Mouse (Mus musculus): ENCODE data around the gene Atg4d. TPM values are rescaled to one million over a fixed set of nuclear protein-coding genes. Genes with fewer than 3 reads are reported as not detected.
"Not testable (repeated sequence)": the region's sequence is repeated elsewhere in the genome, so short reads cannot be mapped to it uniquely, and the experiment has no call there.

The Atg4d gene
- polyA plus RNA-seq, 1 experiment, result 23.5 TPM

DNA sequence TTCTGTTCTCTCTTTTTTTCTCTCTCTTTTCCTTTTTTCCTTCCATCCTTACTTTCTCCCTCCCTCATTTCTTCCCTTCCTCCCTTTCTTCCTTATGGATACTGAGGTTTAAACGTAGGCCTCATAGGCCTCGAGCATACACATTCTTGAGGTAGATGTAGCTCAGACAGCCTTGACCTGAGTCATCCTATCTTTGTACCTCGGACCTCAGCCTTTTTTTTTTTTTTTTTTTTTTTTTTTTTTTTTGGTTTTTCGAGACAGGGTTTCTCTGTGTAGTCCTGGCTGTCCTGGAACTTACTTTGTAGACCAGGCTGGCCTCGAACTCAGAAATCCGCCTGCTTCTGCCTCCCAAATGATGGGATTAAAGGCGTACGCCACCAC lies 57.8 kb downstream of the Atg4d start:
- not testable (repeated sequence) for H3K27ac ChIP-seq (replicated peaks; ENCODE audit: low read depth, low read length); H3K4me3 ChIP-seq (ENCODE audit: insufficient read depth, low read depth, low read length)
- peaks cover 10% of the 10 kb centered on the region for H3K4me1 ChIP-seq (ENCODE audit: control insufficient read depth, insufficient read depth, insufficient read length, low read length)

DNA sequence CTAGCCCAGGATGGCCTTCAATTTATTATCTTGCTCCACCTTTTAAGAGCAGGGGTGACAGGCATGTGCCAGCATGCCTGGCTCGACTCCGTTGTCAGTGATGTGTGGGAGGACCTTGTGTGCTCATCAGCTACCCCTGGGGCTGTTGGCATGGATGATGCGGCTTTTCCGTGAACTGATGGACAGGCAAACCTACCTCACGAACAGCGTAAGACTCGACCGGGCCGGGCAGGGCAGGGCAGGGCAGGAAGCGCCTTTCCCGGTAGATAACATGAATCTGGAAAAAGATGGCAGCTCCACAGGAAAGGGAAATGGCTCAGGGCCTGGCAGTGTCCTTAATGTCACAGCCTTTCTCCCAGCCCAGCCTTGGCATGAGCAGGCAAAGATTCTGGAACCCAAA lies 59.2 kb downstream of the Atg4d start:
- Histone ChIP-seq H3K4me1 (ENCODE audit: control insufficient read depth, insufficient read depth, insufficient read length, low read length) (peaks cover 10% of the 10 kb centered on the region), H3K27ac (replicated peaks; ENCODE audit: low read depth, low read length) (peak overlapping the region; percentile 5; the same call in 1 of the 2 replicates), H3K4me3 (ENCODE audit: insufficient read depth, low read depth, low read length) (no peak overlapping the region)

Other genes with a start within 250 kb of the Atg4d start
- 2.3 and 3.1 TPM in 2 replicates for gene Icam1, start 249.3 kb upstream of the Atg4d start, polyA plus RNA-seq (2012; ENCODE audit: insufficient read depth, insufficient read length, missing spikeins)
- not detected in 2 replicates for gene Icam4, start 235.9 kb upstream of the Atg4d start, polyA plus RNA-seq (2012; ENCODE audit: insufficient read depth, insufficient read length, missing spikeins)
- not detected in 2 replicates for gene Icam5, start 233.2 kb upstream of the Atg4d start, polyA plus RNA-seq (2012; ENCODE audit: insufficient read depth, insufficient read length, missing spikeins)
- gene Zglp1, start 198.2 kb upstream of the Atg4d start, polyA plus RNA-seq (2012; ENCODE audit: insufficient read depth, insufficient read length, missing spikeins), result not detected in 2 replicates
- 0.79 TPM in 1 of 2 replicates, not detected in the other for gene Gm49373, start 192.2 kb upstream of the Atg4d start, polyA plus RNA-seq (2012; ENCODE audit: insufficient read depth, insufficient read length, missing spikeins)
- 52.7 and 55.1 TPM in 2 replicates for gene Fdx1l, start 191.7 kb upstream of the Atg4d start, polyA plus RNA-seq (2012; ENCODE audit: insufficient read depth, insufficient read length, missing spikeins)
- not detected in 2 replicates for gene Gm38431, start 173.3 kb upstream of the Atg4d start, polyA plus RNA-seq (2012; ENCODE audit: insufficient read depth, insufficient read length, missing spikeins)
- 15.5 and 16.4 TPM in 2 replicates for gene Raver1, start 173.3 kb upstream of the Atg4d start, polyA plus RNA-seq (2012; ENCODE audit: insufficient read depth, insufficient read length, missing spikeins)
- 3.8 and 4.1 TPM in 2 replicates for gene Tyk2, start 134.1 kb upstream of the Atg4d start, polyA plus RNA-seq (2012; ENCODE audit: insufficient read depth, insufficient read length, missing spikeins)
- gene Cdc37, start 115.3 kb upstream of the Atg4d start, polyA plus RNA-seq (2012; ENCODE audit: insufficient read depth, insufficient read length, missing spikeins), result 70.4 and 78.0 TPM in 2 replicates
- gene Pde4a, start 99.6 kb upstream of the Atg4d start, polyA plus RNA-seq (2012; ENCODE audit: insufficient read depth, insufficient read length, missing spikeins), result 16.2 and 29.4 TPM in 2 replicates
- 24.6 and 25.5 TPM in 2 replicates for gene Keap1, start 25.9 kb upstream of the Atg4d start, polyA plus RNA-seq (2012; ENCODE audit: insufficient read depth, insufficient read length, missing spikeins)
- gene S1pr5, start 16.9 kb upstream of the Atg4d start, polyA plus RNA-seq (2012; ENCODE audit: insufficient read depth, insufficient read length, missing spikeins), result 2.1 and 3.6 TPM in 2 replicates
- gene Kri1, start 22.7 kb downstream of the Atg4d start, polyA plus RNA-seq (2012; ENCODE audit: insufficient read depth, insufficient read length, missing spikeins), result 10.9 and 16.2 TPM in 2 replicates
- 11.1 and 13.5 TPM in 2 replicates for gene Cdkn2d, start 26.1 kb downstream of the Atg4d start, polyA plus RNA-seq (2012; ENCODE audit: insufficient read depth, insufficient read length, missing spikeins)
- not detected in 2 replicates for gene Ap1m2, start 47.0 kb downstream of the Atg4d start, polyA plus RNA-seq (2012; ENCODE audit: insufficient read depth, insufficient read length, missing spikeins)
- gene Slc44a2, start 55.4 kb downstream of the Atg4d start, polyA plus RNA-seq (2012; ENCODE audit: insufficient read depth, insufficient read length, missing spikeins), result 9.0 and 9.6 TPM in 2 replicates
- 11.7 and 13.8 TPM in 2 replicates for gene Ilf3, start 102.6 kb downstream of the Atg4d start, polyA plus RNA-seq (2012; ENCODE audit: insufficient read depth, insufficient read length, missing spikeins)
- gene Qtrt1, start 146.5 kb downstream of the Atg4d start, polyA plus RNA-seq (2012; ENCODE audit: insufficient read depth, insufficient read length, missing spikeins), result 8.0 and 11.1 TPM in 2 replicates
- 39.0 and 48.4 TPM in 2 replicates for gene Dnm2, start 159.6 kb downstream of the Atg4d start, polyA plus RNA-seq (2012; ENCODE audit: insufficient read depth, insufficient read length, missing spikeins)
- 19.3 and 24.6 TPM in 2 replicates for gene Tmed1, start 245.0 kb downstream of the Atg4d start, polyA plus RNA-seq (2012; ENCODE audit: insufficient read depth, insufficient read length, missing spikeins)

Measured in brown adipose tissue, adult 24 weeks (tissue).